9 mouse cellular contexts compared by ENCODE assay signal in the genomic region with DNA sequence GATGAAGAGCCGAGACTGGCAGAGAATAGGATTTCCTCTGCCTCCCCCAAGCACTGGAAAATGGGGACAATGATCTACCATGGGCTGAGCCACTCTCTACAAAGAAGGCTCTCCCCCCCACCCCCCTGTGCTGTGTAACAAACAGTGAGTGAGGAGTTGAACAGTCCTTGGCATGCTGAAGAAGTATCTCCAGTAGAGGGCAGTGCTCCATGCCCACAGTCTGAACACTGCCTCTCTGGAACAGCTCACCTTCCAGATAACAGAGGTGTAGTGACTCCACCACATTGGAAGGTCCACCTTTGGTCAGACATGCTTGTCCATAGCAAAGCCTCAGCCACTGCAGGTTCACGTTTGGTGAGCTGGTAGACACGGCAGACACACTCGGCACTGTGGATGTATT.
DNase-seq lines count a peak whose midpoint lies in the region; ATAC-seq and TF ChIP-seq lines count a peak whose summit lies in the region.
"Had no signal": no experiment of that assay in that cellular context is flagged by ENCODE, and none has a peak within 500 bp of the region (broad histone marks: within the 10 kb centered on the region; RNA-seq: fewer than 3 reads in every experiment).

No protein-coding gene starts in this region.

- H3K9ac ChIP-seq in heart, embryonic 15.5 days = no peak overlapping the region
- no peak overlapping the region for H3K9ac ChIP-seq in stomach, embryonic 15.5 days

- H3K27me3 ChIP-seq in testis, adult 2 months (ENCODE audit: control insufficient read depth, insufficient read depth, low read length) = no peaks in the 10 kb centered on the region
- no peaks in the 10 kb centered on the region for H3K27me3 ChIP-seq in heart, embryonic 15.5 days
- no peaks in the 10 kb centered on the region for H3K27me3 ChIP-seq in stomach, embryonic 15.5 days (replicated peaks)

- 74% methylated on average over 4 of the region's 4 CpGs for WGBS in heart, embryonic 15.5 days
- WGBS in stomach, embryonic 15.5 days = 72% methylated on average over 4 of the region's 4 CpGs

- no peaks in the 10 kb centered on the region for H3K36me3 ChIP-seq in testis, adult 2 months (ENCODE audit: control insufficient read depth, insufficient read depth, low read length)
- no peaks in the 10 kb centered on the region for H3K36me3 ChIP-seq in heart, embryonic 15.5 days
- H3K36me3 ChIP-seq in stomach, embryonic 15.5 days = no peaks in the 10 kb centered on the region

- TF ChIP-seq POLR2A in testis, adult 2 months (IDR thresholded peaks at IDR 0.05; ENCODE audit: control insufficient read depth, low read depth, low read length) = no peak

- H3K9me3 ChIP-seq in heart, embryonic 15.5 days (replicated peaks) = no peaks in the 10 kb centered on the region
- H3K9me3 ChIP-seq in stomach, embryonic 15.5 days = no peaks in the 10 kb centered on the region

- peak; percentile 60 for ATAC-seq in heart, embryonic 15.5 days (replicated peaks; ENCODE audit: insufficient number of reproducible peaks, insufficient read depth, low FRiP score, low read depth)
- ATAC-seq in megakaryocyte progenitor cell, adult 5-6 weeks (replicated peaks; ENCODE audit: poor library complexity) = peak; percentile 99
- peak; percentile 60; the same call in 1 of the 2 replicates for ATAC-seq in stomach, embryonic 15.5 days (ENCODE audit: insufficient read depth, low FRiP score, low read depth)

- DNase-seq in testis, postnatal 14 days (ENCODE audit: low spot score) = no peak
- peak; percentile 26 for DNase-seq in cerebellum, adult 8-10 months
- DNase-seq in kidney, postnatal 25 days = peak; percentile 38 to 57
- no peak for DNase-seq in left cerebral cortex, postnatal 36 days (ENCODE audit: low spot score in 2 of 2)

- H3K4me1 ChIP-seq in testis, adult 2 months (ENCODE audit: control insufficient read depth, insufficient read depth, low read length) = no peaks in the 10 kb centered on the region
- no peaks in the 10 kb centered on the region for H3K4me1 ChIP-seq in heart, embryonic 15.5 days (replicated peaks)
- H3K4me1 ChIP-seq in stomach, embryonic 15.5 days = no peaks in the 10 kb centered on the region

- peak; percentile 43; the same call in 1 of the 2 replicates for TF ChIP-seq CTCF in testis, adult 2 months (IDR thresholded peaks at IDR 0.05; ENCODE audit: control insufficient read depth, insufficient read depth, insufficient replicate concordance, low read depth, low read length)

- no peak overlapping the region for H3K4me3 ChIP-seq in testis, adult 2 months (ENCODE audit: control insufficient read depth, low read depth, low read length)
- no peak overlapping the region for H3K4me3 ChIP-seq in heart, embryonic 15.5 days
- no peak overlapping the region for H3K4me3 ChIP-seq in stomach, embryonic 15.5 days (replicated peaks)
- H3K4me3 ChIP-seq: erythroblast, embryonic 14.5 days had no signal

- no peak overlapping the region for H3K4me2 ChIP-seq in heart, embryonic 15.5 days
- no peak overlapping the region for H3K4me2 ChIP-seq in stomach, embryonic 15.5 days

- intact Hi-C loops in left cerebral cortex, postnatal 36 days (cut with DNase I) = loop anchor here (5.0 to 10.0 kb wide), 3 partner anchors 84 to 421 kb away; partner anchors contain the start of gene Bach2

- H3K27ac ChIP-seq in testis, adult 2 months (ENCODE audit: control insufficient read depth, insufficient read depth, low read depth, low read length) = no peak overlapping the region
- no peak overlapping the region for H3K27ac ChIP-seq in heart, embryonic 15.5 days
- H3K27ac ChIP-seq in stomach, embryonic 15.5 days = no peak overlapping the region

Comparison
In these comparisons a context has a peak if more than half of its experiments do, and no peak if none do; other contexts are left out.
1. DNase-seq: peak in cerebellum, adult 8-10 months (single experiment) and kidney, postnatal 25 days (2 of 2); none in testis, postnatal 14 days (single experiment) and left cerebral cortex, postnatal 36 days (0 of 2).
2. Peak in every context shown above with its lines, with median percentiles within 50 percentile points of each other: ATAC-seq.